Mouse (Mus musculus) left cerebral cortex, adult 11 months (tissue): Measurements from ENCODE around the gene Kcnip4.

ENCODE experiments used
- DNase-seq: peaks from one replicate; pipeline ENCODE4 v3.0.0; 2022; ENCODE audit warnings: low spot score

Gene Kcnip4

GRCm38 (mm10) chr5:49524394-49525241 lies at the start of gene Kcnip4:
Gene Kcnip4, minus strand, starts transcription at chr5:49524907.
- DNase-seq: peak; percentile 55

- no peak for DNase-seq
These were observed 47.2 kb upstream of the Kcnip4 start for GRCm38 (mm10) chr5:49571876-49572275.

GRCm38 (mm10) chr5:49563751-49564150 lies 39.0 kb upstream of the Kcnip4 start:
- no peak for DNase-seq

GRCm38 (mm10) chr5:49557436-49557835 lies 32.7 kb upstream of the Kcnip4 start:
- no peak for DNase-seq

- DNase-seq: peak; percentile 44
These were observed 23.2 kb upstream of the Kcnip4 start for GRCm38 (mm10) chr5:49547884-49548283.

- no peak for DNase-seq
These were observed 4.7 kb upstream of the Kcnip4 start for GRCm38 (mm10) chr5:49529362-49529761.

GRCm38 (mm10) chr5:49525242-49525612 lies 520 bp upstream of the Kcnip4 start:
- no peak for DNase-seq

- peak; percentile 32 for DNase-seq
These were observed 712 bp downstream of the Kcnip4 start for GRCm38 (mm10) chr5:49523997-49524393.

- no peak for DNase-seq
These were observed 1.7 kb downstream of the Kcnip4 start for GRCm38 (mm10) chr5:49522986-49523385.

GRCm38 (mm10) chr5:49498743-49499142 lies 26.0 kb downstream of the Kcnip4 start:
- no peak for DNase-seq

- DNase-seq: no peak
These were observed 37.4 kb downstream of the Kcnip4 start for GRCm38 (mm10) chr5:49487270-49487669.

- DNase-seq: no peak
These were observed 54.0 kb downstream of the Kcnip4 start for GRCm38 (mm10) chr5:49470738-49471137.

GRCm38 (mm10) chr5:49460643-49461276 lies 63.9 kb downstream of the Kcnip4 start:
- peak; percentile 15 for DNase-seq

- DNase-seq: no peak
These were observed 71.6 kb downstream of the Kcnip4 start for GRCm38 (mm10) chr5:49453100-49453499.

GRCm38 (mm10) chr5:49451295-49451694 lies 73.4 kb downstream of the Kcnip4 start:
- no peak for DNase-seq

GRCm38 (mm10) chr5:49450876-49451275 lies 73.8 kb downstream of the Kcnip4 start:
- DNase-seq: no peak

- DNase-seq: no peak
These were observed 87.5 kb downstream of the Kcnip4 start for GRCm38 (mm10) chr5:49437236-49437635.

- no peak for DNase-seq
These were observed 97.0 kb downstream of the Kcnip4 start for GRCm38 (mm10) chr5:49427689-49428088.

- peak; percentile 25 for DNase-seq
These were observed 105.0 kb downstream of the Kcnip4 start for GRCm38 (mm10) chr5:49419707-49420106.

- DNase-seq: no peak
These were observed 116.4 kb downstream of the Kcnip4 start for GRCm38 (mm10) chr5:49408351-49408750.

- peak; percentile 45 for DNase-seq
These were observed 154.1 kb downstream of the Kcnip4 start for GRCm38 (mm10) chr5:49370543-49371076.

- peak; percentile 48 for DNase-seq
These were observed 155.9 kb downstream of the Kcnip4 start for GRCm38 (mm10) chr5:49368636-49369423.
